Mouse (Mus musculus) embryo, embryonic 10.5 days (tissue): ENCODE data around the gene Tnfsfm13.

Experiments used
- DNase-seq: peaks from one replicate; pipeline ENCODE4 v3.0.0-alpha.2; 2015; ENCODE audit warnings: low spot score

The Tnfsfm13 gene

DNA sequence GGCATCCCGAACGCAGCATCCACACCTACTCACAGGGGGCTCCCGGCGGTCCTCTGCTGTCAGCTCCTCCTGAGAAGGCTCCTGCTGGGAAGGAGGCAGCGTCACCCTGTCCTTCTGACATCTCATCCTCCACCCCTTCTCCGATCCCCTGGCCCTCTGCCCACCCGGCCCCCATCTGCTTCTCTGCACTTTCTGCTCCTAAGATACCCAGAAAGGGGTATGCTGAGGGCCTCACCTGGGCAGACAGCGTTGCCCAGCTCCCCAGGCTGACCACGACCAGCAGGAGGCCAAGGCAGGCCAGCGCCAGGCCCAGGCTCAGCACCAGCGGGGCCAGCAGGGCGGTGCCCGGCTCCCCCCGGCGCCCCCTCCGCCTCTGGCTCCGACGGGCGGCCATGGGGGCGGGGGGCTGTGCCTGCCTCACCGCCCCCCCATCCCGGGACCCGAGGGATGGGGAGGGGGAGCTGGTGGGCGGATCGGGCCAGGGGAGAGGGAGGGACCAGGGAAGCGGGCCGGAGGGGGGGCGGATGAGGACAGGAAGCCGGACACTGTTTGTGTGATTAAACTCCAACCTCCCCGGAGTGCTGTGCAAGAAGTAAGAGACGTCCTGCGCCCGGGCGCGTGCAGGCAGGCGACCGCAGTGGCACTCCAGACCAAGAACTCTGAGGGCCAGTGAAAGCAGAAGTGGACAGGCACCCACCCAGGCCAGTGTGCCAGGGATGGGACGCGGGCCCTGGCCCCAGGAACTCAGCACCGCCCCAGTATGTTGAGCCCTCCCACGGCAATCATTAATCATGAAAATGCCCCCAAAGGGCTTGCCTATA, at the start of gene Tnfsfm13, which contains the start of gene Tnfsf12:
Gene Tnfsfm13 (minus strand): TSS at position 738 of the 821 bp plus-strand sequence.
Gene Tnfsf12 (minus strand): TSS at position 489 of the 821 bp plus-strand sequence.
- peak; percentile 66 for DNase-seq

DNA sequence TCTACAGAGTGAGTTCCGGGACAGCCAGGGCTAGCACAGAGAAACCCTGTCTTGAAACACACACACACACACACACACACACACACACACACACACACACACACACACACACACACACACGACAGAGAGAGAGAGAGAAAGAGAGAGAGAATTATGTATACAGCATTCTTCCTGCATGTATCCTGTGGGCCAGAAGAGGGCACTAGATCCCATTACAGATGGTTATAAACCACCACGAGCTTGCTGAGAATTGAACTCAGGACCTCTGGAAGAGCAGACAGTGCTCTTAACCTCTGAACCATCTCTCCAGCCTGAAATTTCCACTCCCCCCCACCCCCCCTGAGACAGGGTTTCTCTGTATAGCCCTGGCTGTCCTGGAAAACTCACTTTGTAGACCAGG, 35.5 kb upstream of the Tnfsfm13 start:
- DNase-seq = peak; percentile 16

DNA sequence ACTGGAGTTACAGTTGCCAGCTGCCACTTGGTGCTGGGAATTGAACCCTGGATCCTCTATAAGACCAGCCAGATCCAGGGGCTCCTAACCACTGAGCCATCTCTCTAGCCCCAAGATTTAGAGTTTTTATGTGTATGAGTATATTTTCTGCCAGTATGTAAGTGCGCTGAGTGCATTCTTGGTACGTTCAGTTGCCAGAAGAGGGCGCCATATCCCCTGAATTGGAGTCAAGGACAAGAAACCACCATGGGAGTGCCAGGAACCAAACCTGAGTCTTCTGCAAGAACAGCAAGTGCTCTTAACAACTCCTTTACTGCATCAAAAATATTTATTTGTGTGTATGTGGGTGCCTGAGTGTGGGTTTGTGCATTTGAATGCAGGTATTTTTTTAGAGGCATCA, 33.2 kb upstream of the Tnfsfm13 start:
- peak; percentile 77 for DNase-seq

DNA sequence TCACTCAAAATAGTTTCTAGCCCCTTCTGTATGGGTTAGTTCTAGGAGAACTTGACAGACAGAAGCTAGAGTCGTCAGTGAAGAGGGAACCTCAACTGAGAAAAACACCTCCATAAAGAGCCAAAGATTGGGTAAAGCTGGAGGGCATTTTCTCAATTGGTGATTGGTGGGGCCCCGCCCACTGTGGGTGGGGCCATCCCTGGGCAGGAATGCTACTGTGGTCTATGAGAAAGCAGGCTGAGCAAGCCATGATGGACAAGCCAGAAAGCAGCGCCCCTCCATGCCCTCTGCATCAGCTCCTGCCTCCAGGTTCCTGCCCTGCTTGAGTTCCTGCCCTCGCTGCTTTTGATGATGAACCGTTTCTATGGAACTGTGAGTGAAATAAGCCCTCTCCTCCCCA, 30.1 kb upstream of the Tnfsfm13 start:
- peak; percentile 17 for DNase-seq

DNA sequence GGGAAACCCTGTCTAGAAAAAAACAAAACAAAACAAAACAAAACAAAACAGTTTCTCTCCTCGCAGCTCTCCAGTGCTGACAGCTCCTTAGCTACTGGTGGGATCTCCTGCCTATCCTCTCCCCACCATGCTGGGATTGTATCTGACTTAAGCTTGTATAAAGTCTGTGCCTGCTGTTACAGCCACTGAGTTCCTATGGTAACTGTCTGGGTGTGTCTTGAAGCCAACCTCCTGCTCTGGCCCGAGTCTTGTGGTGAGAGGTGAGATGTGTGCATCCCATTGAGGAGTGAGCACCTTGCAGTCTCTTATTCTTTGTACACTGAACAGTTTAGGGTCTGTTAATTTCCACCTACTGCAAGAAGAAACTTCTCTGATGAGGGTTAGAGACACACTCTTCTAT, 27.2 kb upstream of the Tnfsfm13 start:
- no peak for DNase-seq

DNA sequence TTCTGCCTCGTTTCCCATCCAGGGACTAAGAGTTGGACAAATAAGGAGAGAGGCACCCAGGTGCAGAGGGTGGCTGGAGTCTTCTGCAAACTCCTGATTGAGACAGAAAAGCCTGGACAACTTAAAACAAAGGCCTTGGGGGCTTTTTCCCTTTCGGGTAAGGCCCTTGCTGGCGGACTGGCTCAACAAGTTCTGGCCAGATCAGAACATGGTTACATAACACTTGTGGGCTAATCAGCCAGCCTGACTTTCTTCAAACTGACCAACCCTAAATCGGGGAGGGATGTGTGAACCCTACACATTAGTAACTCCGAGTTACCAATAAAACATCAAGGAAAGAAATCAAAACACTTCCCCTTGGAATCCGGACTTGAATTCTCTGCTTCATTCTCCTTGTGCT, 25.0 kb upstream of the Tnfsfm13 start:
- no peak for DNase-seq

DNA sequence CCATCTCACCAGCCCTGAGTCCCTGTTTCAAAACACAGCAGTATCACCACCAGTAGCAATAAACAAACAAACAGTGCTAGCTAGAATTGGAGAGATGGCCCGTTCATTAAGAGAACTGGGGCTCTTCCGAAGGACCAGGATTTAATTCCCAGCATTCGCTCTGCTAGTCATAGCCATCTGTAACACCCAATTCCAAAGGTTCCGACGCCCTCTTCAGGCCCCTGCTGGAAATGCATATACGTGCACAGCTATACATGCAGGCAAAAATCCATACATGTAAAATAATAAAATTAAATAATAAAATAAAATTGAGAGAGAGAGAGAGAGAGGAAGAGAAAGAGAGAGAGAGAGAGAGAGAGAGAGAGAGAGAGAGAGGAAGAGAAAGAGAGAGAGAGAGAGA, 23.5 kb upstream of the Tnfsfm13 start:
- DNase-seq = peak; percentile 17

DNA sequence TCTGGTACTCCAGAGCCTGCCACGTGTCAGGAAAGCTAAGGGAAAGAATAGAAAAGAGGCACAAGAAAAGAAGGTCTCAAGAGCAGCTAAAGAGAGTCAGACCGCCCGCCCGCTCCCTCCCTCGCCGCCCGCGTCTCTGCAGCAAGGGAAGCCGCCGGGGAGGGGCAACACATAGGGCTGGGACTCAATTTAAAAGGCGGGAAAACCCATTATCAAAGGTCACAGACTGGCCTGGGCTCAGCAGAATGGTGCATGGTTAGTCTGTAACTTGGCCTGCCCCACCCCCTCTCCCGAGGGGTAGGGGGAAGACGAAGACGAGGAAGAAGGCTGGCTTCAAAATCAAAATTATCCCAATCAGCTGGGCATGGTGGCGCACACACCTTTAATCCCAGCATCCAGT, 22.8 kb upstream of the Tnfsfm13 start:
- DNase-seq = peak; percentile 38

DNA sequence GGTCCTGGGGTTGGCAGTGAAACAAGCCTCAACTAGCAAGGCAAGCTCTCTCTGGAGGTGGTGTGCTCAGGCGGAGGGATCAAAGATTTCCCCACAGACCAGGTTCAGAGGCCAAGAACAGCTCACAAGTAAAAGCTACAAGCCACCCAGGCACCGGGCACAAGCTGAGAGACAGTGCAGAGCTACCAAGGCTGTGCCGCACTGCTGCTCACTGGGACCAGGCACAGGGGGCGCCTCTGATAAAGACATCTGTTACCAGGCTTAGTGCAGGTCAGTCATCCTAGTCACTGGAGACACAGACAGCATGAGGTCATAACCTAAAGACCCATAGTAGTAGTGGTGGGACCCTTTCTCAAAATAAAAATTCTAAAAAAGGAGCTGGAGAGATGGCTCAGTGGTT, 21.1 kb upstream of the Tnfsfm13 start:
- peak; percentile 6 for DNase-seq

DNA sequence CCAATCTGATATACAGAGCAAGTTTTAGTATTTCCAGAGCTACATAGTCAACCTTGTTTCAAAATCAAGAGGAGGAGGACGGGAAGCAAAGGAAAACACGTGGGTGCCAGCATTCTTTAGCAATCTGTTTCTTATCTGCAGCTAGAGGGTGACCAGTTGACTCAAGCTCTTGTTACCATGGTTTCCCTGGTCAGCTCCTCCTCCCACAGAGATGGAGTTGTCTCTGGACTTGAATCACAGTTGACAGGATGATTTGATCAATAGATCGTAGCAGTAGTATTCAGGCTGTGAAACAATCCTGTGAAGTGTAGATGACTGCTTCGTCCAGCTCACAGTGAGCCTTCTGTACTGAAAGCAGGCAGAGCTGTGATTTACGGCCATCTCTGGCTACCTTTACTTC, 20.0 kb upstream of the Tnfsfm13 start:
- peak; percentile 72 for DNase-seq

DNA sequence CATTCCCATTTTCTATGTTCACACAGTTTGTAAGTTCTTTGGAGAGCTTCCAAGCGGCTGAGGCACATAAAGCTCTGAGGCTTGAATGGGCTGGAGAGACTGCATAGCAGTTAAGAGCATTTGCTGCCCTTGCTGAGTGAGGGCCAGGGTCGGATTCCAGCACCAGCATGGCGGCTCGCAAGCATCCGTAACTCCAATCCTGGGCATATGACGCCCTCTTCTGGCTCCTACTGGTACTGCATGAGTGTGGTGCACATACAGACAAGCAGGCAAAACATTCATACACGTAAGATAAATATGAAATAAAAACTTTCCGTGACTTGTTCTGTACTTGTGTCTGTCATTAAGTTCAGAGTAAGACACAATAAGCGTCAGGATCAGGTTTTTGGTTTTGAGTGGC, 19.6 kb upstream of the Tnfsfm13 start:
- peak; percentile 51 for DNase-seq

DNA sequence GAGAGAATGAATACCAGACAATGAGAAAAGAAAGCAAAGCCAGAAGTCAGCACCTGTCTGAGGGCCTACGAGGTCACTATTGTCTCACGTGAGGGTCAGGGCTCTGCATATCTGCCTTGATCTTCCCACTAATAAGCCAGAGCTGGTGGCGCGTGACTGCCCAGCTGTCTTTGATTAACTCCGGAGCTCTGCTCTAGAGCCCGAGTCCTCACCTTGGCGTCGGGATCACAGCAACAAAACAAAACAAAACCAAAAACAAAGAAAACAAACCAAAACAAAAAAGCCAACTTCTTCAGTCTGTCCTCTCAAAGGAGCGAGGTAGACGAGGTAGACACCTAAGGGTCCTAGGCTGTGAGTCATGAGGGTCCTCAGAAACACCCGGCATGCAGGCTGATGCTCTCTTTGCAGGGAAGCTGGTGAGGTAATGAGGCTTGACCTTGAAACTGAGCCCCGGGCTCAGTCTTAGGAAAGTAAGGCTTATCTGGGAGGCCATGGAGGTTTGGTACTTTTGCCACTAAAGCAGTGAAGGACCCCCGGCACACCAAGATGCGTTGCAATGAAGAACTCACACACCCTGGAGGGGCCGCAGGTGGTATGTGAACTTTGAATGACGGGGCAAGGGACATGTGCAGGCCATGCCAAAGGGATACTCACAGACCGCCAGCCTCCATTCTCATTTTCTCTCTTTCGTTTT, 18.9 kb upstream of the Tnfsfm13 start:
- DNase-seq = peak; percentile 76

DNA sequence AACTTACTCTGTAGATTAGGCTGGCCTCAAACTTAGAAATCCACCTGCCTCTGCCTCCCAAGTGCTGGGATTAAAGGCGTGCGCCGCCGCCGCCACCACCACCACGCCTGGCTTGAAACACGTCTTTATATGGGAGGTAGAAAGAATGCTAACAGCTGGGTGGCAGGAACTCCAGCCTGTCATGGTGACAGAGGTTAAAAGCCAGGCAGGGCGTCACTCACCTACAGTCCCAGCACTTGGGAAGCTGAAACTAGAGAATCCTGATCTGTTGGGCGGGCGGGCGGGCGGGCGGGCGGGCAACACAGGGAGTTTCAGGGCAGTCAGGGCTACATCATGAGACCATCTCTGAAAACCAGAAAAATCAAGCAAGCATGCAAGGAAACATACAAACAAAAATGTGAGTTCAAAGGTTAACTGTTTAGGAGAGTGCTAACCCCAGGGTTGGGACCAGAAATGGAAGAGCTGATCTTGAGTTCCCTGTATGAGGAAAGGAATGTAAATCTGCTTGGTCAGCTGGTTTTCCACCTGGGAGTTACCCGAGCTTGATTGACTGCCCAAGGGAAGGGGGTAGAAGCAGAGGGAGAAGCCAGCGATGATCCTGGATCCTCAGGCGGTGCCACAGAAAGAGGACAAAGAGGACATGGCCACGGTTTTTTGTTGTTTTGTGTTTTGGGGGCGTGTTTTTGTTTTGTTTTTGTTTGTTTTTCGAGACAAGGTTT, 17.2 kb upstream of the Tnfsfm13 start:
- peak; percentile 48 for DNase-seq

DNA sequence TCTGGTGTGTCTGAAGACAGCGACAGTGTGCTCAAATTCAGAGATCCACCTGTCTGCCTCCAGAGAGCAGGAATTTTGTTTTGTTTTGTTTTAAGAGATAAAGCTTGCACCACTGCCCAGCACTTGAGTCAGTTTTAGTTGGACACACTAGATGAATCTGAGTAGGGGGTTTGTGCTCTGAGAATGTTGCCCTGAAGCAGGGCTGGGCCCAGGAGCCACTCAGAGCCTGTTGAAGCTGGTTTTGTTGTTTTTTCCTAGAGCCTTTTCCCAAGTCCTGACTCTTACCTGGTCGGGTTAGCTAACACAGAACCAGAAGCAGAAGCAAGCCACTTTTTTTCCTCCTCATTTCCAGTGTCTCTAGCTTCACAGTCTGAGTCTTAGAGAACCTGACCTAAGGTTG, 15.2 kb upstream of the Tnfsfm13 start:
- DNase-seq = no peak

DNA sequence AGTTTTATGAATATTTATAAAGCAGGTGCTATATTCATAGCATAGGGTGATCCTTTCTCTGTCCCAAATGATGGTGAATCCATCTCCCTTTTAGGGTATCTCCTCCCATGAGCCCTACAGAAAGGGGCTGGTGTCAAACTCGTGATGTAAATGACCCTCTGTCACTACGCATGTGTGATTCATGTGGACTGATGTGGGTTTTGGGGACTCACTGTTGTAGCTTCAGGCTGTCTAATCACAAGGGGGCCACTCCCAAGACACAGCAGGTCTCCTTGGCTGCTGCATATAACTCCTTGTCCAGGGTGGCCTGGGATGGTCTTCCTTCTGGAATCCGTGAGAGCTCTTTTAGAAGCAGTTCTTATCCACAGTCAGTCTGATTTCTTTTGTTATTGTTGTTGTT, 14.6 kb upstream of the Tnfsfm13 start:
- no peak for DNase-seq

DNA sequence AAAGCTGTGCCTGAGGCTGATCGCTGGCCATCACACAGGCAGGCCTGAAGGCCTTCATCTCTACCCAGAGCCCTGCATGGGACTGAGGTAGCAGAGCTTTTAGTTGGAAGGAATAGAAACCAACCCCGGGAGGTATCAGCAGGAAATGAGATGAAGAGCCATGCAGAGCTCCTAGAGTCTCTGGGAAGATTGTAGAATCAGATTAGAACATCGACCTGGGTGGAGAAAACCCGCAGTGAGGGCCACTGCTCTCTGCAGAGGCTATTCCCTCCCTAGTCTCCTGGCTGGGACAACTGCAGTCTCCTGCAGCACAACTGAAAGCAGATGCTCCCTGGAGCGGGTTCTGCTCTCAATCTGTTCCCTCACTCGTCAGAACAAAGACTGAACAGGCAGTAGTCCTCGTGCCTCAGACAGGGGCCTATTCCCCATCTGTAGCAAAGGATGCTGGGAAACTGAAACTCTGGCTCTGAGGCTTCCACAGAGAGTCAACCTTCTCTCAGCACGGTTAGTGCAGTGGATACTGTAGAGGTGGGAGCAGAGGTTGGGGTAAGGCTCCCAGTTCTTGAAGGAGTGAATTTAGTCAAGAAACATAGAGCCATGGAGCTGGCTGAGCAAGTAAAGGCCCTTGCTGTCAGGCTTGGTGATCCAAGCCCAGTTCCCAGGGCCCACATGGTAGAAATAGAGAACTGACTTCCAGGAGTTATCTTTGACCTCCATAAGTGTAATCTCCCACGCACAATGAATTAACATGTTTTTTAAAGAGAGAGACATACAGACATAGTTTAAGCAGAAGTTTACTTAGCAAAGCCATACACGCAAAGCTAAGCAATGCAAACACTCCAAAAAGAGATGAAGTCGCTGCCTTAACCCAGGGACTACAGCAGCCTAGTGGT, 13.9 kb upstream of the Tnfsfm13 start:
- DNase-seq = no peak

DNA sequence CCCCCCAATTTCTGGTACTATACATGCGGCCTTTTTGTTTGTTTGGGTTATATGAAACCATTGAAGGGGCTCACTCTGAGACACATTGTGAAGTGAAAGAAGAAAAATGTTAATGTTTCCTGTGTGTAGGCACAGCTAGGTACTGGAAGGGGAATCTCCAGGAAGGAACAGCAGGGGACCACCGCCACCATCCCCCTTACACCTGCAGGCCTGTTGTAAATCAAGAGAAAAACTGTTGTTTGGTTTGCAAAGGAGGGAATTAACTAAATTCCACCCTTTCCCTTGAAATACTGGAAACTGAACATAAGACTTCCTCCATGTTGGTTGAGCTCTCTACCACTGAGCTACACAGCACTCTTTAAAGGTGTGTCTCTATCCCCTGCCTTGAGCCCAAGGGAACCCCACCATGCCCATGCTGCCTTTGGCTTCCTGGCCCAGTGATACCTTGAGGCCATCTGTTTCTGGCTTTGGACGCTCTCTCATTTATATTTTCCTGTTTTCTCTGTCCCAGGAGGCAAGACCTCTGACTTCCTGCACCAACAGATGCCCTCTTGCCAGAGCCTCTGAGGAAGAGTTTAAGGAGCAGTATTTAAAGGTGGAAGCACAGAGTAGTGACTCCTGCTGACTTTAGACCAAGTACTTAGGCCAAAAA, 12.8 kb upstream of the Tnfsfm13 start:
- DNase-seq = no peak

DNA sequence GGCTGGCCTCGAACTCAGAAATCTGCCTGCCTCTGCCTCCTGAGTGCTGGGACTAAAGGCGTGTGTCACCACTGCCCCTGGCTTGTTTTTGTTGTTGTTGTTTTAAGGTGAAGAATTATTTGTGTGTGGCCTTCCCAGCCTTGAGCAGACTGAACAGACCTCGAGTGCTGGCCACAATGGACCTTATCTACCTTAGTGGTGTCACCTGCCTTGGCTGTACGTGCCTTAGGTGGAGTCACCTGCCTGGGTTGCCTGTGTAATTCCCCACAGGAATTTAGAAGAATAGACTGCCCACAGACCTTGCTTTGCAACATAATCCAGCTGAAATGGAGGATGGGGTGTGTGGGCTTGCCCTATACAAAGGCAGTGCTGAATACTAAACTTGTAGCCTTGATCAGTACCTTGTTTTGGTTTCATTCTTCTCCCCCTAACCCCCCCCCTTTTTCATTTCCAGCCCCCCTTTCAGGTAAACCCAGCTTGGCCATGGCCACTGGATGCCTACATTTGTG, 12.0 kb upstream of the Tnfsfm13 start:
- no peak for DNase-seq

DNA sequence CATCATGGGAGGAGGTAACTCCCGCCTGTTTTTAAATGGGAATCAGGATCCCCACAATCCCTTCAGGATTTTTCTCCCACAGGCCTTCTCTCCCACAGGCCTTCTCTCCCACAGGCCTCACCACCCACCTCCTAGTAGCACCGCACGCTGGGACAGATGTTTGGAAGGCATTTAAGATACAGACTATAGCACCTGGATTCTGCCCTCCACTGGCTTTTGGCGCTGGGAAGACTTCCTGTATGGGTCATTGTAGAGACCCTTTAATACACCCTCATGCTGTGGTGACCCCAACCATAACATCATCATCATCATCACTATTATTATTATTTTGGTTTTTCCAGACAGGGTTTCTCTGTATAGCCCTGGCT, 11.6 kb upstream of the Tnfsfm13 start:
- DNase-seq = no peak

DNA sequence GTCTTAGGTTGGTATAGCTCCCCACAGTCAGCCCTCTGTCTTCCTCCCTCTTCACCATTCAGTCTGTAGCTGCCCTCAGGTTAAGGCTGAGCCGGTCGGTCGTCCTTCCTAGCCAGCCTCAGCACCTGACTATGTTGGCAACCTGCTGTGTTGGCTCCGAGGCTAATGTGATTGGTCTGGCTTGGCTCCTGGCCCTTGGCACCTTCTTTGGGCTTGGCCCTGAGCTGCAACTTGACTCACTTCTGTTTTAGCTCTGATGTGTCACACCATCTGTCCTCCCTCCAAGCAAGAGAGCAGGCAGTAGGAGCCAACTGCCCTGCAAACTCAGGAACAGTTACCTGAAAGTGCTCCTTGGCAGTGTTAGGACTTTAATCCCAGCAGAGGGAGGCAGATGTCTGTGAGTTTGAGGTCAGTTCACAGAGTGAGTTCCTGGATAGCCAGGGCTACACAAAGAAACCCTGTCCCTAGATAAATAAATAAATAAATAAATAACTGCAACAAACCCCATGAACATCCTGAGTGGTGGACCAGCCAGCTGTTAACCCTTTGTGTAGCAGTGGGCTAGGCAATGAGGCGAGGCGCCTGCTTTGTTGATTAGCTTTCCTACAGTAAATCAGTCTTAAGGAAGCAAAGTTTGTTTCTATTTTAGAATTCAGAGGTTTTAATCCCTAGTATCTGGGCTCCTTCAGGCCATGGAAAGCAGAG, 11.0 kb upstream of the Tnfsfm13 start:
- no peak for DNase-seq
